Mouse (Mus musculus) hindbrain, embryonic 16.5 days (tissue): ENCODE measurements at regions not wholly inside any gene's neighbourhood (a gene's known extent, or its start where the extent isn't known, plus 50 kb on each side); places are given as distances from the start of the nearest gene placed in this dataset.

Source experiments
- ATAC-seq: fragments of 200-750 bp; cut with Nextera tagmentation; 2 replicates; pipeline ENCODE4 v1.8.0; 2017; ENCODE audit warnings: moderate TSS enrichment, moderate library complexity
- H3K27ac ChIP-seq: fragments of 300-500 bp; sonication (generic); 2 replicates; pipeline ENCODE4 v1.5.1; 2014; ENCODE audit warnings: low read depth, mild to moderate bottlenecking, control low read depth, low read length, moderate library complexity
- H3K27me3 ChIP-seq: fragments of 300-500 bp; sonication (generic); replicated peaks from 2 replicates; pipeline ENCODE4 v1.6.1; 2014; ENCODE audit warnings: low read length; ENCODE audit not compliant: control insufficient read depth, insufficient read depth
- H3K36me3 ChIP-seq: fragments of 300-500 bp; sonication (generic); 2 replicates; pipeline ENCODE4 v1.6.1; 2014; ENCODE audit warnings: mild to moderate bottlenecking, low read length, moderate library complexity, mixed read lengths; ENCODE audit not compliant: control insufficient read depth, insufficient read depth
- H3K4me1 ChIP-seq: fragments of 300-500 bp; sonication (generic); 2 replicates; pipeline ENCODE4 v1.6.1; 2014; ENCODE audit warnings: low read depth, low read length; ENCODE audit not compliant: control insufficient read depth, insufficient read depth
- H3K4me2 ChIP-seq: fragments of 300-500 bp; sonication (generic); 2 replicates; pipeline ENCODE4 v1.6.1; 2014; ENCODE audit warnings: mild to moderate bottlenecking, low read length, control low read depth, moderate library complexity
- H3K4me3 ChIP-seq: fragments of 300-500 bp; sonication (generic); 2 replicates; pipeline ENCODE4 v1.5.1; 2014; ENCODE audit warnings: mild to moderate bottlenecking, low read length, control low read depth, moderate library complexity
- H3K9ac ChIP-seq: fragments of 300-500 bp; sonication (generic); 2 replicates; pipeline ENCODE4 v1.6.1; 2014; ENCODE audit warnings: low read depth, mild to moderate bottlenecking, control low read depth, low read length, moderate library complexity
- H3K9me3 ChIP-seq: fragments of 300-500 bp; sonication (generic); 2 replicates; pipeline ENCODE4 v1.6.1; 2014; ENCODE audit warnings: mild to moderate bottlenecking, low read length, moderate library complexity; ENCODE audit not compliant: control insufficient read depth
- WGBS: fragments of 180-500 bp; shearing (Covaris S2); extraction: QIAGEN DNeasy Blood & Tissue Kit; methylation state at CpG from one replicate; pipeline ENCODE4 v1.1.7; 2014; 5-methylcytosine and 5-hydroxymethylcytosine counted together

DNA sequence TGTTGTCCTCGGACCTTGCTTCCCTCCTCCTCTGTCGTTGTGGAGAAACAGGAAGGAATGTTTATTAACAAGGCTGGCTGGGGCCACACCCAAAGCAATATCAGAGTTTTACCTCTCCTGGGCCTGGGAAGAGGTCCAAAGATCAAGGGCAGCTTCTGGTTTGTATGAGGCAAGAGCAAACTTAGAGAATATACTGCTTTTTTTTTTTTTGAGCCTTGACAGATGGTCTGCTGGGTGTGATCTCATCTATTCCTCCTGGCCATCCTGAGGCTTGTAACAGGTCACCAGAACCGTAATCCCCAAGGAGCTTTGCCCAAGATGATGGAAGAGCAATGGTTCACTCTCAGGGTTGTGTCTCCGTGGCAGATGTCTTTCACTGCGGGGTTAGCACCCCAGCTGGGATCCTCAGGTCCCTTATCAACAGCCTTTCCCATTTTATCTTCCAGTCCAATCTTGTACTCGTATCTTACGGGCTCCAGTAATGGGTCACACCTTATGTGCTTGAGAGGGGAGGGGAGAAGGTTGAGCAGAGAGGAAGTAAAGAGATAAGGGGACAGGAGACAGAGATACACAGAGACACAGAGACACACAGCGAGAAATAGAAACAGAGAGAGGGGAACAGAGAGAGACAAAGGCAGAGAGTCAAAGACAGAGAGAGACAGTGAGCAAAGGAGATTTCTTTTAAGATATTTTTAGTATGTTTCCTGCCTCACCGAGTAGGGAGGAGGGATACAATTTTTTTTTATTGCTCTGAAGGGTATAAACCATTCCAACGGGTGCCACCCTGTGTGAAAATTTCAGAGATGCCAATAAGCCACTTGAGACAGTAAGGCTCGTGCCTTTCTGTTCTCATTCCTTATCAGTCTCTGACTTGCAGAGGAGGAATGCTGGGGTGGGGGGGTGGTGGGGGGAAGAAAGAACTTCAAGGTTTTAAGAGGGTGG is 134.6 kb upstream of the Cdkn2b start:
- ATAC-seq, result peak; percentile 40; the same call in 1 of the 2 replicates
- Histone ChIP-seq H3K27ac (no peak overlapping the region), H3K4me3 (no peak overlapping the region), H3K27me3 (no peaks in the 10 kb centered on the region), H3K9me3 (no peaks in the 10 kb centered on the region), H3K36me3 (no peaks in the 10 kb centered on the region), H3K4me2 (no peak overlapping the region), H3K9ac (no peak overlapping the region), H3K4me1 (no peaks in the 10 kb centered on the region)
- 70% methylated on average over 11 of the region's 11 CpGs for WGBS

DNA sequence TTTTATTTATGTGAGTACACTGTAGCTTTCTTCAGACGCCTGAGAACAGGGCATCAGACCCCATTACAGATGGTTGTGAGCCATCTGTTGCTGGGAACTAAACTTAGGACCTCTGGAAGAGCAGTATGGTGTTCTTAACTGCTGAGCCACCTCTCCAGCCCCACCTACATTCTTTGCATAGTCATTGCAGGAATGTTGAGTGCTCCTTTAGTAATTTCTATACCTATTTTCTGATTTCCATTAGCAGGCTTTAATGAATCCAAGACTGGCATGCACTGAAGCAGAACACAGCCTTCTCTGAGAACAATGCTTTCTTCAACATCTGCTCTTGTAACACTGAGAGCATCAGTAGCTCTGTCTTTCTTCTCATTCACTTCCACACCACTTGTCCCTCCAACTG is 131.7 kb upstream of the Cdkn2b start:
- H3K4me1 ChIP-seq, result no peaks in the 10 kb centered on the region
- no peak overlapping the region for H3K27ac ChIP-seq
- no peaks in the 10 kb centered on the region for H3K27me3 ChIP-seq
- H3K9ac ChIP-seq, result no peak overlapping the region
- no peak overlapping the region for H3K4me3 ChIP-seq
- no peaks in the 10 kb centered on the region for H3K36me3 ChIP-seq
- no peak for ATAC-seq
- 87% methylated on average over 1 of the region's 1 CpGs for WGBS
- H3K4me2 ChIP-seq, result no peak overlapping the region
- H3K9me3 ChIP-seq, result no peaks in the 10 kb centered on the region

DNA sequence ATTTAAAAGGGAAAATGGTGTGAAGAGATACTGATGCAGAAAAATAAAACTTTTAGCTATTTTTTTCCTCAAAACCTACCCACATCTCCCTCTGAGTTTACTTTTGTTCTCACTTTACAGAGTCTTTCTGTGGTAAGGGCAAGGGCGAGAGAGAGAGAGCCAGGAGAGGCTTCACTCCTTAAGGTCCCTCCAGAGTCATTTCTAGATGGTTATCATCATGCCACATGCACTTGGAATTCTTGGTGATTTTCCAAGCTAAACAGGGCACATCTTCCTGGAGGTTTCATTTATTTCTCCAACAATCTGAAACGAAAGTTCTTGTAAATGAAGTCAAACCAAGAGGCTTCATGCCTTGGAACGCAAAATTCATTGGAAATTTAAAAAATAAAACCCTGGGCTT is 130.0 kb upstream of the Cdkn2b start:
- H3K4me2 ChIP-seq, result no peak overlapping the region
- H3K9me3 ChIP-seq, result no peaks in the 10 kb centered on the region
- H3K27me3 ChIP-seq, result no peaks in the 10 kb centered on the region
- H3K9ac ChIP-seq, result no peak overlapping the region
- no peaks in the 10 kb centered on the region for H3K4me1 ChIP-seq
- 82% methylated on average over 3 of the region's 3 CpGs for WGBS
- H3K4me3 ChIP-seq, result no peak overlapping the region
- no peak overlapping the region for H3K27ac ChIP-seq
- H3K36me3 ChIP-seq, result no peaks in the 10 kb centered on the region
- ATAC-seq, result no peak

DNA sequence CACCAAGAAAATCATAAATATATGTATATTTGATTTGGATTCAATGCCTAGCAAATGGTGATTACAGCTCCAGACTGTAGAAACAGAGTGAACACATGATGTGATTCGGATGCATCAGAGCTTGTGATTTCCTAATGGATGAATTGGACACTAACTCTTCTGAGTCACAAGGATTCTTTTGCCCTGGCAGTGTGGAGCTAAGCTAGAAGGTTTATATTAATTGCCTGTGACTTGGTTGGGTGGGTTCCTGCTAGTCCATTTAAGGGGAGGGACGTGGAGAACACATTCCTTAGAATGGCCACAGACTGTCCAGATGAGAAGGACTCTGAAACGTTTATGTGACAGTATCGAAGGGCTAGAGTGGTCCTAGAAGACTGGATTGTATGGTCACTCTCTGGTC is 129.5 kb upstream of the Cdkn2b start:
- Histone ChIP-seq H3K27me3 (no peaks in the 10 kb centered on the region), H3K9me3 (no peaks in the 10 kb centered on the region), H3K4me3 (no peak overlapping the region), H3K27ac (no peak overlapping the region), H3K9ac (no peak overlapping the region), H3K4me1 (no peaks in the 10 kb centered on the region), H3K36me3 (no peaks in the 10 kb centered on the region), H3K4me2 (no peak overlapping the region)
- 68% methylated on average over 4 of the region's 4 CpGs for WGBS
- ATAC-seq, result no peak

DNA sequence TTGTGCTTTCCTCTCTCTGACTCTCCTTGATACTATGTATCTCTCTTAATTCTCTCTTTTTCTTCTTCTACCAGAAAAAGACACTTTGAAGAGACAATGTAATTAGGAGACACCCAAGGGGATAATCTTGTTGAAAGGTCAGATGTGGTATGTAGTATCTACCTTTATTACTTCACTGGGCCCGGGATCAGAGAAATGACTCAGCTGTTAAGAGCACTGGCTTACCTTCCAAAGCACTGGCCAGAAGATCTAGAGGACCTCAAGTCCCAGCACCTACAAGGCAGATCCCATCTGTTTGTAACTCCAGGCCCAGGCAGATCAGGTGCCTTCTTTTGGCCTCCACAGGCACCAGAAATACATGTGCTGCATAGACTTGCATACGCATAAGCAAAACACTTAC is 127.8 kb upstream of the Cdkn2b start:
- Histone ChIP-seq H3K36me3 (no peaks in the 10 kb centered on the region), H3K27ac (no peak overlapping the region), H3K4me2 (no peak overlapping the region), H3K9me3 (no peaks in the 10 kb centered on the region), H3K9ac (no peak overlapping the region), H3K27me3 (no peaks in the 10 kb centered on the region), H3K4me1 (no peaks in the 10 kb centered on the region), H3K4me3 (no peak overlapping the region)
- no peak for ATAC-seq
- 91% methylated on average over 2 of the region's 2 CpGs for WGBS

DNA sequence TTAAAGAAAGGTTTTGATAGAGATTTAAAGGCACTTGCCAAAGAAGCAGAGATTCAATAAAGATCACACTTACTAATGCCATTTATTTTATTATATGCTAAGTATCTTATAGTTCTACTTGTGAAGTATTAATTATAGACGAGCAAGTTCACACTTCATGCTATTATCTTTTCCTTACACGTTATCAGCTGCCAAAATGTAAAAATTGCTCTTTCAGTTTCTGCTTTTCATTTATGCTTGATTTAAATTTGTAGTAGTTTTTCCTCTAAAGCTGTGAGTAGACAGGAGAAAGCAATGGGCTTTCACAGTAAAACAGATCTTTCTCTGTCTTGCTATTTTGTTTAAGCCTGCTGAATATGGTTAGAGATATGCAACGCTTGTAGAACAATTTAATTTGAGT is 125.9 kb upstream of the Cdkn2b start:
- ATAC-seq, result no peak
- Histone ChIP-seq H3K27ac (no peak overlapping the region), H3K4me2 (no peak overlapping the region), H3K36me3 (no peaks in the 10 kb centered on the region), H3K4me3 (no peak overlapping the region), H3K27me3 (no peaks in the 10 kb centered on the region), H3K4me1 (no peaks in the 10 kb centered on the region), H3K9me3 (no peaks in the 10 kb centered on the region), H3K9ac (no peak overlapping the region)
- 82% methylated on average over 3 of the region's 3 CpGs for WGBS

DNA sequence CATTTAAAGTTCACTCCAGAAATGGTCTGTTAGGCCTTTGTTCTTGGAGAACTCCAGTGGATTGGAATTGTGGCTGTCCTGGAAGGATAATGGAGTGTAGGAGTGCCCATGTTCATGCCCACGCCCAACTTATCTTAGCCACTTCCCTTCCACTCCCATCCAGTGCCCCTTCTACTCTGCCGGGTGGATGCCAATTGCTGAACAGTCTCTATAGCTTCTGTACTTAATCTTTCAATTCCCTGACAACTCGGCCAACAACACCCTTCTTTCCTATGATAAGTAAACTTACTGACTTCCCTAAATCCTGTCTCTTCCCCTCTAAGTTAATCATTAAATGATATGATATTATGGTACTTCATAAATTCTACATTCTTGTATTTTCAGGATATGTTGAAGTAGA is 123.3 kb upstream of the Cdkn2b start:
- ATAC-seq, result no peak
- no peaks in the 10 kb centered on the region for H3K36me3 ChIP-seq
- WGBS, result 95% methylated on average over 3 of the region's 3 CpGs
- no peaks in the 10 kb centered on the region for H3K27me3 ChIP-seq
- H3K4me2 ChIP-seq, result no peak overlapping the region
- no peaks in the 10 kb centered on the region for H3K4me1 ChIP-seq
- H3K4me3 ChIP-seq, result no peak overlapping the region
- no peak overlapping the region for H3K9ac ChIP-seq
- no peaks in the 10 kb centered on the region for H3K9me3 ChIP-seq
- no peak overlapping the region for H3K27ac ChIP-seq

DNA sequence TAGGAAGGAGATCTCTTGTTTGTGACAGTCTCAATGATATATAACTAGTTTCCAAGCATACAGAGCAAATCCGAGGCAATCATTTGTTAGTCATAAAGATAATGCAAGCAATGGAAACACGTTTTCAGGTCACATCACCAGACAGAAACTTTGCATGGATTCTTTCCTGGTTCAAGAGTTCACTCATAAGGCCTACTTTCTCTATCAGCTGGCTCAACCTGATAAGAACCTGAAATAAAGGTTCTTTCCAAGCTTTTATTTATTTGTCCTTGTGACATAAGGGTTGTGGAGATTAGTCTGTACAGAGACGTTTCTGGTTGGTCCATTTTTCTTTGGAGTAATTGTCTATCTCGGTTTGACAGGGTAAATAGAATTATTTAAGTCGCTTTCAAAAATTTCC is 122.7 kb upstream of the Cdkn2b start:
- no peak overlapping the region for H3K4me3 ChIP-seq
- no peak for ATAC-seq
- H3K9ac ChIP-seq, result no peak overlapping the region
- no peaks in the 10 kb centered on the region for H3K36me3 ChIP-seq
- H3K9me3 ChIP-seq, result no peaks in the 10 kb centered on the region
- no peak overlapping the region for H3K4me2 ChIP-seq
- 79% methylated on average over 5 of the region's 5 CpGs for WGBS
- no peaks in the 10 kb centered on the region for H3K4me1 ChIP-seq
- no peak overlapping the region for H3K27ac ChIP-seq
- H3K27me3 ChIP-seq, result no peaks in the 10 kb centered on the region

DNA sequence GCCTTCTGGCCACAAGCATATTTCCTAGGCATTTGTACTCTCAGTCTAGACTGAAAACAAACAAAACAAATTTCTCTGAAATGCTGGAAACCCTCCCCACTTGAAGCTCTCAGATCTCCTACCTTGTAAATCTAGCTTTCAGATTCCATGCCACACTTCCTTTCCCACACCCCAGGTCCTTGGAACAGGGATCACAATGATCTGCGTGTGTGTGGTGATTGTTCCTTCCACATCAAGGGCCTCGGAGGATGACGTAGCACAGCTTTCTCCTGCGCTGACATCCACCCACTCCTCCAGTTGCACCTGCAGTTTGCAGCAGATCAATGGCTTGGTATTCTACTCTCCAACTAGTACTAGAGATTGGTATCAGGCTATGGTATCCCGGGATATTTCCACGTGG is 120.7 kb upstream of the Cdkn2b start:
- H3K9me3 ChIP-seq, result no peaks in the 10 kb centered on the region
- 79% methylated on average over 6 of the region's 6 CpGs for WGBS
- H3K4me2 ChIP-seq, result no peak overlapping the region
- H3K27me3 ChIP-seq, result no peaks in the 10 kb centered on the region
- H3K27ac ChIP-seq, result no peak overlapping the region
- no peak for ATAC-seq
- H3K9ac ChIP-seq, result no peak overlapping the region
- no peaks in the 10 kb centered on the region for H3K36me3 ChIP-seq
- no peaks in the 10 kb centered on the region for H3K4me1 ChIP-seq
- no peak overlapping the region for H3K4me3 ChIP-seq
